Mouse (Mus musculus) brain, embryonic 14.5 days (tissue): ENCODE results near the gene Ermp1. TPM values are rescaled to one million over a fixed set of nuclear protein-coding genes. Genes with fewer than 3 reads are reported as not detected.

Experiments
- DNase-seq: peaks from one replicate; pipeline ENCODE4 v3.0.0-alpha.2; 2011; ENCODE audit warnings: low read depth
- CTCF ChIP-seq: fragments of 200-500 bp; IDR thresholded peaks from 2 replicates; pipeline ENCODE4 v1.5.1; 2012; ENCODE audit warnings: inconsistent platforms, mild to moderate bottlenecking, moderate library complexity, borderline replicate concordance; ENCODE audit not compliant: insufficient read depth, insufficient read length; ENCODE audit errors: extremely low read depth
- POLR2A ChIP-seq: fragments of 200-500 bp; IDR thresholded peaks from 2 replicates; pipeline ENCODE4 v1.6.1; 2012; ENCODE audit warnings: mild to moderate bottlenecking, inconsistent platforms, borderline replicate concordance; ENCODE audit not compliant: poor library complexity, insufficient read depth, insufficient read length, severe bottlenecking; ENCODE audit errors: extremely low read depth
- polyA plus RNA-seq: library from polyadenylated mRNA; depleted of rRNA; stranded (reverse); fragments of >200 nt; gene quantifications from 2 replicates; pipeline ENCODE4 v1.2.3, GENCODE M21; 2012; rRNA removed

Gene Ermp1
- polyA plus RNA-seq, 1 experiment, result 12.8 TPM

DNA sequence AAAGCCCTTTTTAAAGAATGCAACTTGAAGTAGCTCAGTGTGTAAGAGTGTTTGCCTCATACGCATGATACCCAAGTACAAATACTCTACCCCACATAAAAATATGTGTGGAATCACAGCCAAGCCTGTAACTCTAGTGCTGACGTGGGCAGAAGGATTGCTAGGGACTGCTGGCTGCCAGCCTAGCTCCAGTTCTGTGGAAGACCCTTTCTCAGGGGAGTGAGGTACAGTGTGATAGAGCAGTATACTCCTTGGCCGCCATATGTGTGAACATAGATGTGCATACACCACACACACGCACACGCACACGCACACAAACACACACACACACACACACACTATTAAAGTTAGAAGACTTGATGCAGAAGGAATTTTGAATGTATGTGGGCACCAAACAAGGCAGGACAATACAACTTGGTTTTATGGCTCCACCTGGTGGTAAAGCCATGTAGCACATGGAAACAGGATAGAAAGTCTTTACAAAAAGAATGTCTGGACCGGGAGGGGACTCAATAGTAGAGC lies 84.9 kb downstream of the Ermp1 start:
- peak; percentile 68; the same call in 1 of the 2 replicates for TF ChIP-seq CTCF
- no peak for TF ChIP-seq POLR2A
- DNase-seq, result peak; percentile 76

DNA sequence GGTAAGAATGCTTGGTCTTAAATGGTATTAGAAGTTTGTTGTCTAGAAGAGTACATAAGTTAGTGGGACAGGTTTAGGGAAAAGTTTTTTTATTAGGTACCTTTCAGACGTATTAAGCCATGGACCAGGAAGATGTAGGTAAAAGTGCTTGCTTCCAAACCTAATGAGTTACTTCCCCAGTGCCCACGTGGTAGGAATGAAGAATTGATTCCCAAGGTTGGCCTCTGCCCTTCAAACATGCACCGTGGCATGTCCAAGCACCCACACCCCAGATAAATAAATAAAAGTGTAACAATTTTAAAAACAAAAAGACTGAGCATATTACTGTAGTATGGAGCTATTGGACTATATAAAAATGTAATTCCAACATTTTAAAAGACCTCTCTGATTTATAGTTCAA lies 85.6 kb downstream of the Ermp1 start:
- TF ChIP-seq CTCF (no peak), POLR2A (no peak)
- no peak for DNase-seq

DNA sequence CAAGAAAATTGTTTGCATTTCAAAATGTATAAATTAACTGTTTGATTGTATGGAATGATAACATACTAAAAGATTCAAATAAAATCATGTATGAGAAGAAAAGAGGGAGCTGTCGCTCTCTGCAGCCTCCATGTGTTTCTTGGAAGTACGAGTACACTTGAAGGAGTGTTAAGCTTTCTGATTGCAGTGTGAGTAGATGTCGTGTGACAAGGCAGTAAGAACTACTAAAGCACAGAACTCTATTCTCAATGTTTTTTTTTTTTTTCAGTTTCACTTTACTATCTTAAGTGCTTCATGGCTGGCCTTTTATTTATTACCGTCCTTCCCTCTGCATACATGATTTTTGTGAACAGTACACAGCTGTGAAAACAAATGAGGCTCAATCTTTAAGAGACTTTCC lies 86.0 kb downstream of the Ermp1 start:
- no peak for DNase-seq

More for the DNA sequence above, 86.0 kb downstream of the Ermp1 start:
- TF ChIP-seq CTCF, result no peak
- no peak for TF ChIP-seq POLR2A

Other genes starting within 250 kb of the Ermp1 start
- 0.10 TPM in 1 of 2 replicates, not detected in the other for gene Pdcd1lg2, start 237.5 kb downstream of the Ermp1 start, polyA plus RNA-seq
- 19.6 and 28.4 TPM in 2 replicates for gene Ric1, start 126.1 kb downstream of the Ermp1 start, polyA plus RNA-seq
- gene Mlana, start 49.4 kb upstream of the Ermp1 start, polyA plus RNA-seq, result 0.16 and 0.19 TPM in 2 replicates
- 30.9 and 32.6 TPM in 2 replicates for gene 9930021J03Rik, start 157.6 kb upstream of the Ermp1 start, polyA plus RNA-seq
- gene Ranbp6, start 164.6 kb upstream of the Ermp1 start, polyA plus RNA-seq, result 14.2 and 21.6 TPM in 2 replicates